Mouse (Mus musculus): ENCODE measurements around the gene Fam114a1. TPM values are rescaled to one million over a fixed set of nuclear protein-coding genes. Genes with fewer than 3 reads are reported as not detected.

Fam114a1 gene
- polyA plus RNA-seq, 1 experiment from 2014 or later: 55.1 TPM

DNA sequence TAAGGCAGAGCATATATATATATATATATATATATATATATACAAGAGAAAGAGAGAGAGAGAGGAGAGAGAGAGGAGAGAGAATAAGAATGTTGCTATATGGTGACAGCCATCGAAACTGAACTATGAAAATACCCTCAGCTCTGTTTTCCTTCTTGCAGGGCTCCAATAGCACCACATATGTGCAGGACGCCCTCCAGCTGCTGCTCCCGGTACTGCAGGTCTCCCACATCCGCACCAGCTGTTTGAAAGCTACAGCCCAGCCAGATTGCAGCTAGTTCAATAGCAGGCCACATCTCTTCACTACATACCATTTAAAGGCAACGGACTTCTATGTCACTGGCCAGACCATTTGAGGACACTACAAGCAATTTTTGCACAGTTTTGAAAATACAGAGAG lies 70.6 kb downstream of the Fam114a1 start:
- Histone ChIP-seq H3K9ac (no peak overlapping the region), H3K27me3 (no peaks in the 10 kb centered on the region), H3K9me3 (no peaks in the 10 kb centered on the region), H3K36me3 (peaks cover 23% of the 10 kb centered on the region), H3K4me2 (no peak overlapping the region), H3K4me3 (no peak overlapping the region), H3K27ac (no peak overlapping the region), H3K4me1 (0 out of 2 replicates have a peak, but pooled peaks cover 6% of the 10 kb centered on the region)
- no peak for ATAC-seq (ENCODE audit: borderline replicate concordance, extremely low read depth, low FRiP score, low TSS enrichment)
- 67% methylated on average over 5 of the region's 5 CpGs for WGBS

DNA sequence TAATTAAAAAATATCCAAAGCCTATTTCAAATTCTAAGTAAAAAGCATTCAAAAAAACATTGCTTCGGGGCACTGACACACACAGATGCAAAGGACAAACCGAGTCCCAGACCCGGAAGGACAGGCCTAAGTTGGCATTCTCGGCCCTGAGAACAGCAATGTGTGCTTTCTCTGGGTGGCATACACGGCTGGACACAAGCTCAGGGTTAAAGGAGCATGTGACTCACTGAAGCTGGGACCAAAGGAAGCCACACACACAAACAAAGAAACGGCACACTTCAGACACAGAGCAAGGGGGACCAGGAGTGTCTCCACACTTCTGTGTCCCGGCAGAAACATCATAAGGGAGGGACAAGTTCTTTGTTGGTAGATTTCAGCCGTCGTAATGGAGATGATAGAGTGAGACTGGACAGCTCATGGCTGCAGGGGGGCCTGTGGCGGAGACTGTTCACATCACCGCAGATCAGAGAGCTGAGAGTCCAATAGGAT lies 73.6 kb downstream of the Fam114a1 start:
- Histone ChIP-seq H3K27me3 (no peaks in the 10 kb centered on the region), H3K27ac (no peak overlapping the region), H3K4me3 (no peak overlapping the region), H3K9ac (no peak overlapping the region), H3K4me2 (no peak overlapping the region), H3K36me3 (peaks cover 8% of the 10 kb centered on the region), H3K4me1 (0 out of 2 replicates have a peak, but pooled peaks cover 6% of the 10 kb centered on the region), H3K9me3 (no peaks in the 10 kb centered on the region)
- no peak for ATAC-seq (ENCODE audit: borderline replicate concordance, extremely low read depth, low FRiP score, low TSS enrichment)
- WGBS: 61% methylated on average over 11 of the region's 11 CpGs

DNA sequence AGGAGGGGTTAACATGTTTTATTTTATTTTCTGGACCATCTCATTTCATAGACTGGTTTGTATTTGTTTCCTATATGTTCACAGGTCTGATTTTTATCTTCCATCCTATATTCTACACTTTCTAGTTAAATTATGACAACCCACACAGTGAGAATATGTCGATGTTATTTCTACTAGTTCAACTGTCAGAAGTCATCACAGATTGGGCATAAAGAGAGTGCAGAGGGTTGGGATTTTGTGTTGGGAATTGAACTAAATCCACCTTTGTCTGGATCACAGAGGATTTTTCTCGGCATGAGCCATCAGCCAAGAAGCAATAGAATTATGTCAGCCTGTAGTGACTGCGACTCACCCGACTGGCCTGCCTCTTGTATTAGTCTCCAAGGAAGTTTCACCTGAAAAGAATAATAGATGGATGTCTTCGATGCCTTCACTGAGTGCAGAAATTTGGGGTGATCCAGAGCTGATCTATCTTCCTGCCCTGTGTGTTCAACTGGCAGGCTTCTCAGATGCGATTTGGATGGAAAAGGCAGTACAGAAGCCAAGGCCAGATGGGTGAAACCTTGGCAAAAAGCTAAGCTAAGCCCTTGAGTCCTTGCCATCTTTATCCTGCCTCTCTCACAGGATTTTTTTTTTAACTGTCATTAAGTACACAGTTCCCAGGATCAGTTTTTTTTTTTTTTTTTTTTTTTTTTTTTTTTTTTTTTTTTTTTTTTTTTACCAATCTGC lies 75.9 kb downstream of the Fam114a1 start:
- ATAC-seq (ENCODE audit: borderline replicate concordance, extremely low read depth, low FRiP score, low TSS enrichment): no peak
- WGBS: 84% methylated on average over 6 of the region's 6 CpGs
- no peaks in the 10 kb centered on the region for H3K4me1 ChIP-seq
- H3K27me3 ChIP-seq: no peaks in the 10 kb centered on the region
- H3K4me3 ChIP-seq: no peak overlapping the region
- H3K36me3 ChIP-seq: peaks cover 5% of the 10 kb centered on the region; the same call in 1 of the 2 replicates
- H3K27ac ChIP-seq: no peak overlapping the region
- no peak overlapping the region for H3K4me2 ChIP-seq
- no peaks in the 10 kb centered on the region for H3K9me3 ChIP-seq
- H3K9ac ChIP-seq: no peak overlapping the region

DNA sequence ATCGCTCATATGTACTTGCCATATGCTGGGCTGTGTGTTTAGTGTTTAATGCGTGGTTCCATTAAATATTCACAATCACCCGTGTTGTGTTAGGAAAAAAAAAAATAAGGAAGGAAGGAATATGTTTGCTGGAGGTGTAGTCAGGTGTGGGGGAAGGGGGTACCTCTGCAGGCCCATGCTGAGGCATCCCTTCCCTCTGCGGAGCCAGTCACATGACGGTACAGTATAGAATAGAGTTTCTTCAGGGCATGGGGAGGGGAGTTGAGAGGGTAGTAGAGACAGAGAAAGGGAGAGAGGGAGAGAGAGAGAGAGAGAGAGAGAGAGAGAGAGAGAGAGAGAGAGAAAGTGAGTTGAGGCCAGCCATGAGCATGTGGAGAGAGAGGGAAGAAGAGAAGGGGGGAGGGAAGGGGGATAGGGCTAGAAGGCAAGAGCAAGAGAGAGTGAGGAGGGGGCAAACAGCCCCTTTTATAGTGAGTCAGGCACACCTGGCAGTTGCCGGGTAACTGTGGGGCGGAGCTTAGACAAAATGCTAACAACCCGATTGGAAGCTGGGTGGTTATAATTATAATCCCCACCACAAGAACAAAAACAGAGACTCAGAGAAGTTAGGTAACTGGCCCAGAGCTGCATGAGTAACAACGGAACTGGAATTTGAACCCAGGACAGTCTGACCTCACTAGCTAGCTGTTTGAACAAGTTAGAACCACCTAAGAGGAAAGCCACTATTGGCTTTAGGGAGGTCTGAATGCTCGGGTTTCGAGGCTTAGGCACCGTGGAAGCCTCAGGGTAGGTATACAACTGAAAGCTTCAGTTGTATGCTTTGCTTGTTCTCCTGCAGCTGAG lies 76.8 kb downstream of the Fam114a1 start:
- Histone ChIP-seq H3K36me3 (peaks cover under 1% of the 10 kb centered on the region; the same call in 1 of the 2 replicates), H3K9ac (no peak overlapping the region), H3K4me1 (no peaks in the 10 kb centered on the region), H3K4me2 (no peak overlapping the region), H3K27ac (no peak overlapping the region), H3K27me3 (no peaks in the 10 kb centered on the region), H3K9me3 (no peaks in the 10 kb centered on the region), H3K4me3 (no peak overlapping the region)
- ATAC-seq (ENCODE audit: borderline replicate concordance, extremely low read depth, low FRiP score, low TSS enrichment): no peak
- 62% methylated on average over 12 of the region's 12 CpGs for WGBS

DNA sequence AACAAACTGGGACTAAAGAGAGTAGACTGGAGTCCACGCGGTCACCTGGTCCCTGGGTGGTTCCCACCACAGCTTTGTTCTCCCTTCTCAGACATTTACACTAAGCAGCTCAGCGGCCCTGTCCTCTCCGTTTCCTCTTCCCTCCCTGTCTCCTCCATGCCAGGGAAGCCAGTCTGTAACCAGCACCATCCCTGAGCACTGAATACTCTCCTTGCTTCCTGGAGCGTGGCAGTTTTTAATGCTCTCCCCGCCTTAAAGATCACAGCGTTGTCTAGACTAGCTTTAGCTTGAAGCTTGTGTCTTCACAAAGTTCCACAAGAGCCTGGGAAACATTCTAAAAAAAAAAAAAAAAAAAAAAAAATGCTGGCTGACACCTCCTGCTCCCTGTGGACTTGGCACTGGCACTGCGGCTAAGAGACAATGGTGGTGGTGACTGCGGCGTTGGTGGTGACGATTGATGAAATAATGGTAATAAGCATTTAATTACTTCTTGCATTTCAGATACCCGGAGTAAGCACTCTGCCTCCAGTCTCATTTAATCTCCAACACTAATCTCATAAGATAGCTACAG lies 77.5 kb downstream of the Fam114a1 start:
- no peak overlapping the region for H3K4me3 ChIP-seq
- no peaks in the 10 kb centered on the region for H3K4me1 ChIP-seq
- no peak for ATAC-seq (ENCODE audit: borderline replicate concordance, extremely low read depth, low FRiP score, low TSS enrichment)
- no peak overlapping the region for H3K9ac ChIP-seq
- H3K9me3 ChIP-seq: no peaks in the 10 kb centered on the region
- H3K27me3 ChIP-seq: no peaks in the 10 kb centered on the region
- H3K36me3 ChIP-seq: no peaks in the 10 kb centered on the region
- no peak overlapping the region for H3K4me2 ChIP-seq
- WGBS: 71% methylated on average over 12 of the region's 12 CpGs
- H3K27ac ChIP-seq: no peak overlapping the region

DNA sequence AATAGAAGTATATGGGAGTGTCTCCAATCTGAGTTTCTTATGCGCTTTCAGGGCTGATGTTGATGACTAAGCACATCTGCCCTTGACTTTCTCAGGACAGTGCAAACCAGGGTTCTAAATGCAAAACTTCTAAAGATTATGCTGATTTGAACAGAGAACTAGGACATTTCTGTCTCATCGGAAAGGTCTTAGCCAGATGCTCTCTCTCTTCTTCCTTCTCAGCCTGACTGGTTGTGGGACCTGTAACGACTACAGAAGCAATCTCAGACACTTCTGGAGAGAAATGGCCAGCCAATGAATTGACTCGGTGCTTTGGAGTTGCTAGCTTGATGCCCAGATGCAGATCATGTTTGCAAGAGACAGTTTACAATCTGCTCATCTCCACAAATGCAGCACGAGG lies 80.0 kb downstream of the Fam114a1 start:
- H3K4me3 ChIP-seq: no peak overlapping the region
- ATAC-seq (ENCODE audit: borderline replicate concordance, extremely low read depth, low FRiP score, low TSS enrichment): no peak
- H3K4me2 ChIP-seq: no peak overlapping the region
- H3K27me3 ChIP-seq: no peaks in the 10 kb centered on the region
- no peaks in the 10 kb centered on the region for H3K4me1 ChIP-seq
- H3K27ac ChIP-seq: no peak overlapping the region
- no peaks in the 10 kb centered on the region for H3K9me3 ChIP-seq
- 88% methylated on average over 5 of the region's 5 CpGs for WGBS
- no peaks in the 10 kb centered on the region for H3K36me3 ChIP-seq
- H3K9ac ChIP-seq: no peak overlapping the region

DNA sequence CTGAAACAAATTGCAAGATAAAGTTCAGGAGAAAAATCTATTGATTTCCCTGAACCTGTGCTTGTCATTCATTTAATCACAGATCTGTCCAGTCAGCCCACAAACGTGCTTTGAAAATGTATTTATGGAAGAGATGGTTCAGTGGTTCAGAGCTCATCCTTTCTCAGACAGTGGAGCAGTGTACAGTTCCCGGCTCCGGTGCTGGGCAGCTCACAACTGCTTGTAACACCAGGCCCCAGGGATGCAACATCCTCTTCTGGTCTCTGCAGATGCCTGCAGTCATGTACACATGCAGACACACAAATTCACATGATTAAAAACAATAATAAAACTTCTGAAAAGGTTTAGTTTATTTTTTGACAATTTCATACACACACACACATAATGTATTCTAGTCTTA lies 81.6 kb downstream of the Fam114a1 start:
- Histone ChIP-seq H3K4me2 (no peak overlapping the region), H3K4me3 (no peak overlapping the region), H3K9me3 (no peaks in the 10 kb centered on the region), H3K27ac (no peak overlapping the region), H3K27me3 (no peaks in the 10 kb centered on the region), H3K4me1 (no peaks in the 10 kb centered on the region), H3K36me3 (no peaks in the 10 kb centered on the region), H3K9ac (no peak overlapping the region)
- ATAC-seq (ENCODE audit: borderline replicate concordance, extremely low read depth, low FRiP score, low TSS enrichment): no peak
- WGBS: 72% methylated on average over 3 of the region's 3 CpGs

DNA sequence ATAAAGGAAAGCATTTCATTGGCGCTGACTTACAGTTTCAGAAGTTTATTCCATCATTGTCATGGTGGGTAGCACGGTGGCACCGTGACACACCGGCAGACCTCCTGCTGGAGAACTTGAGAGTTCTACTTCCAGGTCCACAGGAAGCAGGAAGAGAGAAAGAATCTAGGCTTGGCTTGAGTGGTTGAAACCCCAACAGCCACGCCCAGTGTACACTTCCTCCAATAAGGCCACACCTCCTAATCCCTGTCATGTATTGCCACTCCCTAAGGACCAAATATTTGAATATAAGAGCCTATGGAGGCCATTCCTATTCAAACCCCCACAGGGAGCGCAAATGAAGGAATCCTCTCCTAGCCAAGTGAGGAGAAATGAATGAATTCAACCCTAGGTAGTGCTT lies 87.7 kb downstream of the Fam114a1 start:
- Histone ChIP-seq H3K27me3 (no peaks in the 10 kb centered on the region), H3K4me2 (no peak overlapping the region), H3K36me3 (no peaks in the 10 kb centered on the region), H3K4me1 (no peaks in the 10 kb centered on the region), H3K4me3 (no peak overlapping the region), H3K9ac (no peak overlapping the region), H3K9me3 (no peaks in the 10 kb centered on the region), H3K27ac (0 out of 2 replicates have a peak overlapping the region, but pooled peaks have one; percentile 18)
- ATAC-seq (ENCODE audit: borderline replicate concordance, extremely low read depth, low FRiP score, low TSS enrichment): no peak
- 94% methylated on average over 6 of the region's 6 CpGs for WGBS

DNA sequence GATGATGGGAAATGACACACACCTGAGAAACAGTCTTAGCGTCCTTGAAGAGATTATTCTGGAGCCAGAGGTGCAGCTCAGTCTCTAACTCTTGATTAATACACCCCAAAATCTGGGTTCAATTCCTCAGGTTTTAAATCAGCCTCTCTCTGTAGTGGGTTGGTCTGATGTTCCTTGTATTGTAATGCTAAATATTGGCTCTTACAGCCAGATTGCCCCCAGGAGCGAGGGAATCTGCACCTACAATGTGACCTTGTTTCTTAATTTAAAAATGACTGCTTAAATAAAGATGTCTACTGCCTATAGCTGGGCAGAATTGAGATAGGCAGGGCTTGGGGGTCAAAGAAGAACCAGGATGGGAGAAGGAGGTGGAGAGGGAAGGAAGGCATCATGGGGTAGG lies 89.9 kb downstream of the Fam114a1 start:
- no peak for ATAC-seq (ENCODE audit: borderline replicate concordance, extremely low read depth, low FRiP score, low TSS enrichment)
- H3K4me3 ChIP-seq: no peak overlapping the region

DNA sequence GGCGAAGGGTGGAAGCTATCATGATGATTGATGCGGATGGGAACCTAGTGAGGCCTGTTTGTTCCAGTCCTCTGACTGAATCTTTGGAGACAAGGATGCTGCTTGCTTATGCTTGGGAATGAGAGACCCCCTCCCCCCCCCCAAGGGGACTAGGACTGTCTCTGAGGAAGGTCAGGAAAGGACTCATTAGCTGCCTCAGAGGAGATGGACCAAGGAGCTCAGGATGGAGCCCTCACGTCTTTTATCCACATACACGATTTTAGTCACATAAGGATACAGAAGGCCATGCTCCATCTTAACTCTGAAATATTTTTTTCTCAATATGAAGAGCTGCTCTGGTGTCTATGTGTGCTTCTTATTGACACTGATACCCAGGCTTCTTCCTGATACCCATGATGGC lies 92.4 kb downstream of the Fam114a1 start:
- ATAC-seq (ENCODE audit: borderline replicate concordance, extremely low read depth, low FRiP score, low TSS enrichment): no peak
- H3K4me2 ChIP-seq: no peak overlapping the region
- WGBS: 85% methylated on average over 4 of the region's 4 CpGs

More for the DNA sequence above, 89.9 kb downstream of the Fam114a1 start:
- H3K4me1 ChIP-seq: no peaks in the 10 kb centered on the region
- no peaks in the 10 kb centered on the region for H3K9me3 ChIP-seq
- 76% methylated on average over 2 of the region's 2 CpGs for WGBS
- H3K27ac ChIP-seq: no peak overlapping the region
- no peaks in the 10 kb centered on the region for H3K27me3 ChIP-seq
- H3K36me3 ChIP-seq: no peaks in the 10 kb centered on the region
- H3K4me2 ChIP-seq: no peak overlapping the region
- H3K9ac ChIP-seq: no peak overlapping the region

DNA sequence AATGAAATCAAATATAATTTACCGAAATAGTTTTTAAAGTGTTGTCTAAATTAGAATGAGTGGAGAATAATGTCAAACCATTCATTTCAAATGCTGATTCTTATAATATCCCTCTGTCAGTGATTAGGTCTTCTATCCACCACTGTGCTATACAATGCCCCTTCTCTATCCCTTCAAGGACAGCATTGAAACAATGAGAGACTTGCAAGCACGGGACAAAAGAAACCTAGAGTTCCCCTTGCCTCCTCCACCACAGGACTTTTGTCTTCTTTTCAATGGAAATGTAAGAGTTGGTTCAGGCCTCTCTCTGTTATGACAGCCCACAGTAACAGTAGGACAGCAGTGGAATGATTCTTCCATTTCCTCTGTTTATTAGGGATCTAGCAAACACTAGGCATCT lies 93.4 kb downstream of the Fam114a1 start:
- Histone ChIP-seq H3K4me3 (no peak overlapping the region), H3K9ac (no peak overlapping the region), H3K9me3 (no peaks in the 10 kb centered on the region), H3K4me2 (no peak overlapping the region), H3K36me3 (no peaks in the 10 kb centered on the region), H3K27me3 (no peaks in the 10 kb centered on the region), H3K4me1 (no peaks in the 10 kb centered on the region), H3K27ac (no peak overlapping the region)
- ATAC-seq (ENCODE audit: borderline replicate concordance, extremely low read depth, low FRiP score, low TSS enrichment): no peak
- WGBS: 83% methylated on average over 2 of the region's 2 CpGs

More for the DNA sequence above, 92.4 kb downstream of the Fam114a1 start:
- Histone ChIP-seq H3K4me1 (no peaks in the 10 kb centered on the region), H3K9ac (no peak overlapping the region), H3K27me3 (no peaks in the 10 kb centered on the region), H3K36me3 (no peaks in the 10 kb centered on the region), H3K27ac (no peak overlapping the region), H3K4me3 (no peak overlapping the region), H3K9me3 (no peaks in the 10 kb centered on the region)

DNA sequence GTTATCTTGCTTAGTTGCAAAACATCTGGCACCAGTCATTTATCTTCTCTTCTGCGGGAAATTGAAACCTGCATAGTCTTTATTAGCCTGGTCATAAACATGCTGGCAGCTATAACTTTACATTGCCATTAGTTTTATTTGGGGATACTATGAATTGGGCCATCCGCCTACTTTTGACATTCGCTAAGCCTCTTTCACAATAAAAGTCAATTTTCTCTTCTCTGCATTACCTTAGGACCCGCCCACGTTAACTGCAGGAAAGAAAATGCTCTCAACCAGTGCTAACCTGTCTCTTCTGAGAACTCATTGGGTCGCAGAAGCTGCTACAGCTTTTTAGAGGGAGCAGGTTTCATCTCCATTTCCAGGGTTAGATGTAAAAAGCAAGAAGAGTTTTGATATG lies 98.3 kb downstream of the Fam114a1 start:
- WGBS: 85% methylated on average over 6 of the region's 6 CpGs
- ATAC-seq (ENCODE audit: borderline replicate concordance, extremely low read depth, low FRiP score, low TSS enrichment): no peak
- no peak overlapping the region for H3K9ac ChIP-seq
- H3K4me1 ChIP-seq: no peaks in the 10 kb centered on the region
- no peaks in the 10 kb centered on the region for H3K27me3 ChIP-seq
- no peaks in the 10 kb centered on the region for H3K36me3 ChIP-seq
- no peaks in the 10 kb centered on the region for H3K9me3 ChIP-seq
- H3K4me3 ChIP-seq: no peak overlapping the region
- no peak overlapping the region for H3K4me2 ChIP-seq
- no peak overlapping the region for H3K27ac ChIP-seq
